Mouse (Mus musculus) testis, adult 2 months (tissue): ENCODE results near the gene Smarcd2.

ENCODE experiments used
- CTCF ChIP-seq: fragments of 200-500 bp; IDR thresholded peaks from 2 replicates; pipeline ENCODE4 v1.5.1; 2012; ENCODE audit warnings: low read depth, mild to moderate bottlenecking, inconsistent platforms, low read length, moderate library complexity; ENCODE audit not compliant: control insufficient read depth, insufficient read depth, insufficient replicate concordance
- POLR2A ChIP-seq: fragments of 200-500 bp; IDR thresholded peaks from 2 replicates; pipeline ENCODE4 v1.6.1; 2012; ENCODE audit warnings: low read depth, mild to moderate bottlenecking, inconsistent platforms, low read length, moderate library complexity; ENCODE audit not compliant: control insufficient read depth

- TF ChIP-seq CTCF (no peak), POLR2A (no peak)
Measured at GRCm38 (mm10) chr11:106286987-106287386, 14.2 kb upstream of the Smarcd2 start.
